Mouse (Mus musculus) G1E (cell line): ENCODE data around the gene Rhoj. TPM values are rescaled to one million over a fixed set of nuclear protein-coding genes. Genes with fewer than 3 reads are reported as not detected.

Experiments used
- ATAC-seq: 2 replicates; pipeline ENCODE4 v1.8.0; 2016; ENCODE audit warnings: mild to moderate bottlenecking; ENCODE audit not compliant: insufficient number of reproducible peaks, poor library complexity, low FRiP score, severe bottlenecking; ENCODE audit errors: extremely low read depth
- DNase-seq: peaks from one replicate; pipeline ENCODE4 v3.0.0; 2012; ENCODE audit warnings: low spot score
- H3K27me3 ChIP-seq: 2 replicates; pipeline ENCODE4 v1.6.1; 2012; ENCODE audit warnings: mild to moderate bottlenecking, low read length, inconsistent platforms; ENCODE audit not compliant: insufficient read depth
- H3K36me3 ChIP-seq: replicated peaks from 2 replicates; pipeline ENCODE3; 2012; ENCODE audit warnings: mild to moderate bottlenecking, inconsistent platforms
- H3K4me1 ChIP-seq: 2 replicates; pipeline ENCODE4 v1.6.1; 2012; ENCODE audit warnings: low read depth, low read length, inconsistent platforms, mixed read lengths; ENCODE audit not compliant: insufficient read depth
- H3K4me3 ChIP-seq: 2 replicates; pipeline ENCODE4 v1.5.1; 2012; ENCODE audit warnings: low read depth, mild to moderate bottlenecking, inconsistent platforms, low read length, moderate library complexity, mixed read lengths
- H3K9me3 ChIP-seq: replicated peaks from 2 replicates; pipeline ENCODE4 v1.6.1; 2012; ENCODE audit warnings: inconsistent platforms
- CTCF ChIP-seq: IDR thresholded peaks from 2 replicates; pipeline ENCODE4 v1.5.1; 2012; ENCODE audit warnings: low read depth, low read length, inconsistent platforms, mixed read lengths
- GATA1 ChIP-seq: IDR thresholded peaks from 2 replicates; pipeline ENCODE4 v1.6.1; 2012; ENCODE audit warnings: borderline replicate concordance, low read length, inconsistent platforms, mixed read lengths
- GATA2 ChIP-seq: IDR thresholded peaks from 2 replicates; pipeline ENCODE4 v1.6.1; 2012; ENCODE audit warnings: low read depth, low read length, inconsistent platforms, borderline replicate concordance
- POLR2AphosphoS5 ChIP-seq: IDR thresholded peaks from 2 replicates; pipeline ENCODE4 v1.6.1; 2012; ENCODE audit warnings: low read depth, low read length, inconsistent platforms; ENCODE audit not compliant: insufficient replicate concordance
- TAL1 ChIP-seq: conservative IDR thresholded peaks from 2 replicates; pipeline ENCODE4 v1.6.1; 2012; ENCODE audit warnings: low read depth, low read length, inconsistent platforms, mixed read lengths
- polyA plus RNA-seq: library from polyadenylated mRNA; stranded (reverse); fragments of >175 nt; gene quantifications from 2 replicates; pipeline ENCODE4 v1.2.3, GENCODE M21; 2012
- total RNA-seq, 2 experiments: library from RNA; stranded (forward) in 1 of 2; stranded (reverse) in 1 of 2; fragments of 200-1000 nt in 1 of 2; fragments of >200 nt in 1 of 2; fragmentation: Nextera tagmentation in 1 of 2; gene quantifications; 2 replicates each; pipeline ENCODE4 v1.2.3; 2014 to 2017

Gene Rhoj
- total and polyA plus RNA-seq, 3 experiments, result 0.22 TPM; not detected in 2

DNA sequence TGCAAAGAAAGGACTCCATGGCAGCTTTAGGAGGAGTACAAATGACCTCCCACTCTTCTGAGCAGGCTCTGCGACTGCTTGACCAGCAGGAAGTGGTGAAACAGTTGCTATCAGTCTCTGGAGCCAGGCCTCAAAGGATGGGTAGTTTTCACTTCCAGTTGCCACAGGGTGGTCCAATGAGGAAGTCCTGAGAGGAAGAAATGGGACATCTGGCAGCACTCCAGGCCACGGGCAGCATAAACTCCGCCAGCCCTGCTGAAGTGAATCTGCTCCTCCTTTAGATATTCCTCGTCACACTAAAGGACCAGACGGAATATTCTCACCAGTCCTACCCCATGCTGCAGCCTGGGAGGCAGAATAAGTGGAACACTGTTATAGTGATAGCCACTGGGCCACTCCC, 140.8 kb downstream of the Rhoj start:
- Histone ChIP-seq H3K27me3 (peaks cover 8% of the 10 kb centered on the region), H3K4me3 (no peak overlapping the region), H3K9me3 (no peaks in the 10 kb centered on the region), H3K4me1 (peaks cover 2% of the 10 kb centered on the region; the same call in 1 of the 2 replicates), H3K36me3 (peaks cover 40% of the 10 kb centered on the region)
- no peak for DNase-seq
- no peak for ATAC-seq
- TF ChIP-seq GATA1 (no peak), TAL1 (no peak), CTCF (no peak), GATA2 (no peak), POLR2AphosphoS5 (no peak)

GRCm38 (mm10) chr12:75449475-75449966, 141.4 kb downstream of the Rhoj start:
- peaks cover 6% of the 10 kb centered on the region for H3K27me3 ChIP-seq
- peaks cover 2% of the 10 kb centered on the region; the same call in 1 of the 2 replicates for H3K4me1 ChIP-seq
- peaks cover 40% of the 10 kb centered on the region for H3K36me3 ChIP-seq
- ATAC-seq, result no peak
- no peaks in the 10 kb centered on the region for H3K9me3 ChIP-seq
- no peak overlapping the region for H3K4me3 ChIP-seq
- TF ChIP-seq GATA2, result no peak
- TF ChIP-seq CTCF, result no peak
- no peak for TF ChIP-seq POLR2AphosphoS5
- no peak for TF ChIP-seq GATA1
- TF ChIP-seq TAL1, result no peak
- no peak for DNase-seq

DNA sequence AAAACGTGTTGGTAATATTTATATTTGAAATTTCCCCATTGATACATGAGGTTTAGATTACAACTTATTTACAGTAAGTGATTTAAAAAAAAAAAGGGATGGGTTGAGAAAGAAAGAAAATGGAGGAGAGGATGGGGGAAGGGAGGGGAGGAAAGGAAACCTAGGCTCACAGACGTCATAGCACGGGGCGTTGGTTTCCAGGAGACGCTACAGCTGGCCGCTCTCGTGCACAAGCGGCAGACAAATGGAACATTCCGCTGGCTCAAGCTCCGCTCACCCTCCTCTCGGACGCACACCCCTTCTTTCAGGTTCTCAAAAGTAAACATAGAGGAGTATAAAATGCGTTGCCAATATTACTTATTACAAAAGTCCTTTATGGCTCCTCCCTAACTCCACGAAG, 141.9 kb downstream of the Rhoj start:
- Histone ChIP-seq H3K9me3 (no peaks in the 10 kb centered on the region), H3K4me3 (no peak overlapping the region), H3K27me3 (peaks cover 4% of the 10 kb centered on the region; the same call in 1 of the 2 replicates), H3K36me3 (peaks cover 42% of the 10 kb centered on the region), H3K4me1 (peaks cover 2% of the 10 kb centered on the region; the same call in 1 of the 2 replicates)
- TF ChIP-seq POLR2AphosphoS5, result no peak
- no peak for TF ChIP-seq CTCF
- no peak for TF ChIP-seq GATA2
- no peak for TF ChIP-seq GATA1
- TF ChIP-seq TAL1, result no peak
- DNase-seq (no peak), ATAC-seq (no peak)

GRCm38 (mm10) chr12:75450592-75450991, 142.5 kb downstream of the Rhoj start:
- DNase-seq (no peak), ATAC-seq (no peak)
- H3K9me3 ChIP-seq, result no peaks in the 10 kb centered on the region
- peaks cover 42% of the 10 kb centered on the region for H3K36me3 ChIP-seq
- TF ChIP-seq CTCF (no peak), GATA1 (no peak), TAL1 (no peak), GATA2 (no peak), POLR2AphosphoS5 (no peak)
- H3K4me3 ChIP-seq, result no peak overlapping the region
- peaks cover 2% of the 10 kb centered on the region; the same call in 1 of the 2 replicates for H3K4me1 ChIP-seq
- H3K27me3 ChIP-seq, result peaks cover 4% of the 10 kb centered on the region; the same call in 1 of the 2 replicates

Other genes starting within 250 kb of the Rhoj start
- gene Kcnh5, start 131.0 kb upstream of the Rhoj start, total RNA-seq (2014; fragmentation: Nextera tagmentation), result not detected in 2 replicates
- gene Kcnh5, start 131.0 kb upstream of the Rhoj start, total RNA-seq (2017), result 0.06 TPM in 1 of 2 replicates, not detected in the other
- gene Kcnh5, start 131.0 kb upstream of the Rhoj start, polyA plus RNA-seq, result not detected in 2 replicates
- gene Gphb5, start 108.5 kb downstream of the Rhoj start, total RNA-seq (2014; fragmentation: Nextera tagmentation), result not detected in 2 replicates
- gene Gphb5, start 108.5 kb downstream of the Rhoj start, total RNA-seq (2017), result not detected in 2 replicates
- not detected in 2 replicates for gene Gphb5, start 108.5 kb downstream of the Rhoj start, polyA plus RNA-seq